Mouse (Mus musculus) adrenal gland, postnatal 36 days (tissue): ENCODE data around the gene Pzp. TPM values are rescaled to one million over a fixed set of nuclear protein-coding genes. Genes with fewer than 3 reads are reported as not detected.
A peak's percentile ranks its signal among the peaks of the same experiment; 100 is the strongest.

Experiments used
- DNase-seq, 2 experiments: peaks; one replicate each; pipeline ENCODE4 v3.0.0; 2021; ENCODE audit warnings: mixed read lengths in 1 of 2
- total RNA-seq, 2 experiments: library from RNA; stranded (reverse); gene quantifications; 2 replicates each; pipeline ENCODE4 v1.2.3; 2021

Pzp gene
- total RNA-seq, 2 experiments from 2014 or later: 0.26 to 1.9 TPM

- DNase-seq: no peak
Measured at GRCm38 (mm10) chr6:128436356-128437005, 90.0 kb downstream of the Pzp start.

- DNase-seq: peak; percentile 93
Measured at GRCm38 (mm10) chr6:128435474-128435873, 91.0 kb downstream of the Pzp start.

Other genes with a start within 250 kb of the Pzp start
- 1 to 10 TPM; 1.7 to 3.2 TPM for gene Tead4, start 225.9 kb downstream of the Pzp start, total RNA-seq
- gene Tulp3, start 170.9 kb downstream of the Pzp start, total RNA-seq: 10 to 100 TPM; 35.0 to 44.2 TPM
- gene Rhno1, start 163.8 kb downstream of the Pzp start, total RNA-seq: 10 to 100 TPM; 16.4 to 19.7 TPM
- gene Foxm1, start 163.8 kb downstream of the Pzp start, total RNA-seq: 1 to 10 TPM; 4.8 to 5.3 TPM
- not detected for gene Tex52, start 151.3 kb downstream of the Pzp start, total RNA-seq
- not detected for gene Gm44596, start 151.2 kb downstream of the Pzp start, total RNA-seq
- gene Nrip2, start 127.4 kb downstream of the Pzp start, total RNA-seq: 1 to 10 TPM; 1.1 to 2.4 TPM
- 10 to 100 TPM; 23.8 to 28.6 TPM for gene Itfg2, start 101.8 kb downstream of the Pzp start, total RNA-seq
- 100 to 1,000 TPM; 222 to 269 TPM for gene Fkbp4, start 88.0 kb downstream of the Pzp start, total RNA-seq
- not detected for gene A2ml1, start 54.9 kb upstream of the Pzp start, total RNA-seq
- not detected for gene Klrb1a, start 96.8 kb upstream of the Pzp start, total RNA-seq
- gene Clec2h, start 135.7 kb upstream of the Pzp start, total RNA-seq: under 1 TPM in 1 of 2 experiments, not detected in 1; 0.56 TPM
- gene Klrb1, start 196.3 kb upstream of the Pzp start, total RNA-seq: not detected